Mouse (Mus musculus) forebrain, embryonic 13.5 days (tissue): Measurements from ENCODE around the gene Hgfac. TPM values are rescaled to one million over a fixed set of nuclear protein-coding genes. Genes with fewer than 3 reads are reported as not detected.

ENCODE experiments used
- ATAC-seq: fragments of 200-750 bp; cut with Nextera tagmentation; 2 replicates; pipeline ENCODE4 v1.8.0; 2017
- H3K27ac ChIP-seq: fragments of 300-500 bp; sonication (generic); 2 replicates; pipeline ENCODE4 v1.5.1; 2015; ENCODE audit warnings: inconsistent platforms, mild to moderate bottlenecking, moderate library complexity
- H3K27me3 ChIP-seq: fragments of 300-500 bp; sonication (generic); 2 replicates; pipeline ENCODE4 v1.6.1; 2015; ENCODE audit warnings: mild to moderate bottlenecking, inconsistent platforms
- H3K36me3 ChIP-seq: fragments of 300-500 bp; sonication (generic); 2 replicates; pipeline ENCODE4 v1.6.1; 2015; ENCODE audit warnings: mild to moderate bottlenecking, inconsistent platforms; ENCODE audit not compliant: poor library complexity, severe bottlenecking
- H3K4me1 ChIP-seq: fragments of 300-500 bp; sonication (generic); 2 replicates; pipeline ENCODE4 v1.6.1; 2015; ENCODE audit warnings: inconsistent platforms
- H3K4me2 ChIP-seq: fragments of 300-500 bp; sonication (generic); 2 replicates; pipeline ENCODE4 v1.6.1; 2015; ENCODE audit warnings: inconsistent platforms, mild to moderate bottlenecking, moderate library complexity
- H3K4me3 ChIP-seq: fragments of 300-500 bp; sonication (generic); 2 replicates; pipeline ENCODE4 v1.5.1; 2015; ENCODE audit warnings: mild to moderate bottlenecking, inconsistent platforms
- H3K9ac ChIP-seq: fragments of 300-500 bp; sonication (generic); 2 replicates; pipeline ENCODE4 v1.6.1; 2015; ENCODE audit warnings: mild to moderate bottlenecking, inconsistent platforms
- H3K9me3 ChIP-seq: fragments of 300-500 bp; sonication (generic); replicated peaks from 2 replicates; pipeline ENCODE4 v1.6.1; 2016; ENCODE audit warnings: inconsistent platforms
- WGBS: fragments of 180-500 bp; shearing (Covaris S2); methylation state at CpG from one replicate; pipeline ENCODE4 v1.1.7; 2015; 5-methylcytosine and 5-hydroxymethylcytosine counted together
- microRNA-seq: library from miRNA; unstranded; fragments of <30 nt; microRNA quantifications from one replicate; pipeline ENCODE4, GENCODE M21; 2016
- polyA plus RNA-seq: library from polyadenylated mRNA; unstranded; fragments of >200 nt; fragmentation: Nextera tagmentation; extraction: Ambion mirVana; gene quantifications from 2 replicates; pipeline ENCODE4 v1.2.1, GENCODE M21; 2015

The Hgfac gene
- polyA plus RNA-seq, 1 experiment from 2014 or later = 0.57 TPM

GRCm38 (mm10) chr5:35073235-35073634, 31.9 kb downstream of the Hgfac start:
- Histone ChIP-seq H3K9ac (no peak overlapping the region), H3K27me3 (peaks cover 3% of the 10 kb centered on the region; the same call in 1 of the 2 replicates), H3K27ac (no peak overlapping the region), H3K4me2 (no peak overlapping the region), H3K36me3 (no peaks in the 10 kb centered on the region), H3K4me1 (peaks cover 9% of the 10 kb centered on the region), H3K4me3 (no peak overlapping the region), H3K9me3 (no peaks in the 10 kb centered on the region)
- WGBS = 84% methylated on average over 11 of the region's 11 CpGs
- no peak for ATAC-seq

GRCm38 (mm10) chr5:35073992-35074391, 32.7 kb downstream of the Hgfac start:
- H3K9ac ChIP-seq = no peak overlapping the region
- no peak overlapping the region for H3K4me3 ChIP-seq
- no peak overlapping the region for H3K27ac ChIP-seq
- 69% methylated on average over 9 of the region's 9 CpGs for WGBS
- no peak for ATAC-seq
- no peak overlapping the region for H3K4me2 ChIP-seq
- H3K27me3 ChIP-seq = peaks cover 11% of the 10 kb centered on the region
- no peaks in the 10 kb centered on the region for H3K36me3 ChIP-seq
- H3K9me3 ChIP-seq = no peaks in the 10 kb centered on the region
- peaks cover 9% of the 10 kb centered on the region for H3K4me1 ChIP-seq

- Histone ChIP-seq H3K27ac (no peak overlapping the region), H3K4me1 (peaks cover 2% of the 10 kb centered on the region), H3K27me3 (peaks cover 24% of the 10 kb centered on the region), H3K9ac (no peak overlapping the region), H3K4me2 (no peak overlapping the region), H3K36me3 (no peaks in the 10 kb centered on the region), H3K4me3 (no peak overlapping the region), H3K9me3 (no peaks in the 10 kb centered on the region)
- no peak for ATAC-seq
- WGBS = 74% methylated on average over 1 of the region's 1 CpGs
These were observed 35.1 kb downstream of the Hgfac start for GRCm38 (mm10) chr5:35076369-35076768.

- Histone ChIP-seq H3K9ac (no peak overlapping the region), H3K9me3 (no peaks in the 10 kb centered on the region), H3K36me3 (no peaks in the 10 kb centered on the region), H3K27me3 (peaks cover 24% of the 10 kb centered on the region), H3K27ac (no peak overlapping the region), H3K4me1 (no peaks in the 10 kb centered on the region; the same call in 1 of the 2 replicates), H3K4me2 (no peak overlapping the region), H3K4me3 (no peak overlapping the region)
- ATAC-seq = no peak
- WGBS = 27% methylated on average over 18 of the region's 18 CpGs
These were observed 37.8 kb downstream of the Hgfac start for GRCm38 (mm10) chr5:35079101-35079500.

GRCm38 (mm10) chr5:35084913-35085312, 43.6 kb downstream of the Hgfac start:
- H3K27ac ChIP-seq = no peak overlapping the region
- no peak overlapping the region for H3K4me2 ChIP-seq
- H3K4me1 ChIP-seq = no peaks in the 10 kb centered on the region
- H3K9ac ChIP-seq = no peak overlapping the region
- no peaks in the 10 kb centered on the region for H3K9me3 ChIP-seq
- H3K27me3 ChIP-seq = peaks cover 4% of the 10 kb centered on the region; the same call in 1 of the 2 replicates
- WGBS = 82% methylated on average over 3 of the region's 3 CpGs
- H3K36me3 ChIP-seq = no peaks in the 10 kb centered on the region
- no peak for ATAC-seq
- no peak overlapping the region for H3K4me3 ChIP-seq

- Histone ChIP-seq H3K4me3 (no peak overlapping the region), H3K27ac (no peak overlapping the region), H3K36me3 (peaks cover 38% of the 10 kb centered on the region), H3K4me2 (no peak overlapping the region), H3K9me3 (no peaks in the 10 kb centered on the region), H3K9ac (no peak overlapping the region), H3K27me3 (no peaks in the 10 kb centered on the region), H3K4me1 (no peaks in the 10 kb centered on the region)
- WGBS = 75% methylated on average over 9 of the region's 9 CpGs
- ATAC-seq = peak; percentile 55; the same call in 1 of the 2 replicates
These were observed 47.7 kb downstream of the Hgfac start for GRCm38 (mm10) chr5:35088785-35089613.

GRCm38 (mm10) chr5:35089614-35089963, 48.3 kb downstream of the Hgfac start:
- peaks cover 43% of the 10 kb centered on the region for H3K36me3 ChIP-seq
- no peaks in the 10 kb centered on the region for H3K27me3 ChIP-seq
- WGBS = 83% methylated on average over 5 of the region's 5 CpGs
- H3K9me3 ChIP-seq = no peaks in the 10 kb centered on the region
- H3K4me2 ChIP-seq = no peak overlapping the region
- H3K4me3 ChIP-seq = no peak overlapping the region
- ATAC-seq = no peak
- no peak overlapping the region for H3K9ac ChIP-seq
- H3K27ac ChIP-seq = no peak overlapping the region
- H3K4me1 ChIP-seq = no peaks in the 10 kb centered on the region

GRCm38 (mm10) chr5:35091636-35092035, 50.3 kb downstream of the Hgfac start:
- Histone ChIP-seq H3K4me1 (no peaks in the 10 kb centered on the region), H3K4me3 (no peak overlapping the region), H3K27ac (no peak overlapping the region), H3K27me3 (no peaks in the 10 kb centered on the region), H3K9me3 (no peaks in the 10 kb centered on the region), H3K4me2 (no peak overlapping the region), H3K36me3 (peaks cover 63% of the 10 kb centered on the region), H3K9ac (no peak overlapping the region)
- 96% methylated on average over 3 of the region's 3 CpGs for WGBS
- ATAC-seq = no peak

Small RNA genes lying within 50 kb of the gene (microRNA-seq; reads per million reads assigned to microRNA genes)
- 10.7 reads per million, percentile 24 among the genes with 10 or more reads in this experiment for gene Mir3097

Other genes with a start within 250 kb of the Hgfac start
- 2.2 and 3.9 TPM in 2 replicates for gene Msantd1, start 133.5 kb upstream of the Hgfac start, polyA plus RNA-seq
- 64.7 and 71.2 TPM in 2 replicates for gene Rgs12, start 92.1 kb upstream of the Hgfac start, polyA plus RNA-seq
- gene Dok7, start 15.3 kb downstream of the Hgfac start, polyA plus RNA-seq = 1.9 and 2.6 TPM in 2 replicates
- gene Lrpap1, start 64.3 kb downstream of the Hgfac start, polyA plus RNA-seq = 95.2 and 104 TPM in 2 replicates
- gene Adra2c, start 236.8 kb downstream of the Hgfac start, polyA plus RNA-seq = 0.19 and 0.21 TPM in 2 replicates